Mouse (Mus musculus) limb, embryonic 12.5 days (tissue): ENCODE results near the gene BC051665. TPM values are rescaled to one million over a fixed set of nuclear protein-coding genes. Genes with fewer than 3 reads are reported as not detected.

Experiments used
- ATAC-seq: fragments of 200-750 bp; cut with Nextera tagmentation; 2 replicates; pipeline ENCODE4 v1.8.0; 2017; ENCODE audit warnings: low read depth, moderate TSS enrichment; ENCODE audit not compliant: insufficient number of reproducible peaks, insufficient read depth, low FRiP score, low TSS enrichment
- H3K27ac ChIP-seq: fragments of 300-500 bp; sonication (generic); 2 replicates; pipeline ENCODE4 v1.5.1; 2016; ENCODE audit warnings: mild to moderate bottlenecking, moderate library complexity
- H3K27me3 ChIP-seq: fragments of 300-500 bp; sonication (generic); 2 replicates; pipeline ENCODE4 v1.6.1; 2016; ENCODE audit warnings: mild to moderate bottlenecking, moderate library complexity
- H3K36me3 ChIP-seq: fragments of 300-500 bp; sonication (generic); 2 replicates; pipeline ENCODE4 v1.6.1; 2016; ENCODE audit warnings: mild to moderate bottlenecking, moderate library complexity
- H3K4me1 ChIP-seq: fragments of 300-500 bp; sonication (generic); replicated peaks from 2 replicates; pipeline ENCODE4 v1.6.1; 2016
- H3K4me2 ChIP-seq: fragments of 300-500 bp; sonication (generic); 2 replicates; pipeline ENCODE4 v1.6.1; 2016; ENCODE audit warnings: mild to moderate bottlenecking, moderate library complexity
- H3K4me3 ChIP-seq: fragments of 300-500 bp; sonication (generic); replicated peaks from 2 replicates; pipeline ENCODE4 v1.5.1; 2016; ENCODE audit warnings: mild to moderate bottlenecking
- H3K9ac ChIP-seq: fragments of 300-500 bp; sonication (generic); replicated peaks from 2 replicates; pipeline ENCODE4 v1.6.1; 2016; ENCODE audit warnings: mild to moderate bottlenecking, moderate library complexity
- H3K9me3 ChIP-seq: fragments of 300-500 bp; sonication (generic); 2 replicates; pipeline ENCODE4 v1.6.1; 2016; ENCODE audit warnings: mild to moderate bottlenecking, moderate library complexity
- WGBS: fragments of 180-500 bp; shearing (Covaris S2); methylation state at CpG from one replicate; pipeline ENCODE4 v1.1.7; 2016; 5-methylcytosine and 5-hydroxymethylcytosine counted together
- polyA plus RNA-seq: library from polyadenylated mRNA; unstranded; fragments of >200 nt; fragmentation: Nextera tagmentation; extraction: Ambion mirVana; gene quantifications from 2 replicates; pipeline ENCODE4 v1.2.1, GENCODE M21; 2016

Gene BC051665
- polyA plus RNA-seq, 1 experiment from 2014 or later = not detected

- ATAC-seq = no peak
- Histone ChIP-seq H3K9ac (no peak overlapping the region), H3K4me3 (no peak overlapping the region), H3K27ac (no peak overlapping the region), H3K27me3 (no peaks in the 10 kb centered on the region), H3K4me1 (no peaks in the 10 kb centered on the region), H3K9me3 (no peaks in the 10 kb centered on the region), H3K4me2 (no peak overlapping the region), H3K36me3 (peaks cover 28% of the 10 kb centered on the region)
- WGBS = 76% methylated on average over 13 of the region's 13 CpGs
Measured at GRCm38 (mm10) chr13:60743381-60744077, 42.6 kb downstream of the BC051665 start.

- Histone ChIP-seq H3K27me3 (no peaks in the 10 kb centered on the region), H3K9ac (no peak overlapping the region), H3K9me3 (no peaks in the 10 kb centered on the region), H3K4me3 (no peak overlapping the region), H3K27ac (no peak overlapping the region), H3K4me1 (peaks cover 7% of the 10 kb centered on the region; the same call in 1 of the 2 replicates), H3K36me3 (peaks cover 20% of the 10 kb centered on the region), H3K4me2 (no peak overlapping the region)
- 85% methylated on average over 3 of the region's 3 CpGs for WGBS
- ATAC-seq = no peak
Measured at GRCm38 (mm10) chr13:60742611-60743010, 43.6 kb downstream of the BC051665 start.

GRCm38 (mm10) chr13:60740248-60740647, 45.9 kb downstream of the BC051665 start:
- 90% methylated on average over 6 of the region's 6 CpGs for WGBS
- ATAC-seq = no peak
- no peak overlapping the region for H3K27ac ChIP-seq

GRCm38 (mm10) chr13:60738429-60738828, 47.7 kb downstream of the BC051665 start:
- H3K27ac ChIP-seq = peak overlapping the region; percentile 69
- peak overlapping the region; percentile 52 for H3K4me2 ChIP-seq
- H3K4me3 ChIP-seq = peak overlapping the region; percentile 23
- no peaks in the 10 kb centered on the region for H3K9me3 ChIP-seq
- peaks cover 9% of the 10 kb centered on the region; the same call in 1 of the 2 replicates for H3K4me1 ChIP-seq
- no peak overlapping the region for H3K9ac ChIP-seq
- H3K27me3 ChIP-seq = no peaks in the 10 kb centered on the region
- WGBS = 12% methylated on average over 9 of the region's 9 CpGs
- H3K36me3 ChIP-seq = peaks cover 33% of the 10 kb centered on the region
- ATAC-seq = peak; percentile 53; the same call in 1 of the 2 replicates

More at GRCm38 (mm10) chr13:60740248-60740647, 45.9 kb downstream of the BC051665 start:
- H3K4me1 ChIP-seq = peaks cover 9% of the 10 kb centered on the region; the same call in 1 of the 2 replicates
- no peak overlapping the region for H3K4me2 ChIP-seq
- H3K36me3 ChIP-seq = peaks cover 31% of the 10 kb centered on the region
- no peak overlapping the region for H3K9ac ChIP-seq
- no peak overlapping the region for H3K4me3 ChIP-seq
- H3K27me3 ChIP-seq = no peaks in the 10 kb centered on the region
- H3K9me3 ChIP-seq = no peaks in the 10 kb centered on the region

- peaks cover 36% of the 10 kb centered on the region for H3K36me3 ChIP-seq
- H3K4me3 ChIP-seq = peak overlapping the region; percentile 23
- H3K9ac ChIP-seq = no peak overlapping the region
- H3K4me1 ChIP-seq = peaks cover 9% of the 10 kb centered on the region; the same call in 1 of the 2 replicates
- no peaks in the 10 kb centered on the region for H3K27me3 ChIP-seq
- H3K27ac ChIP-seq = peak overlapping the region; percentile 69
- ATAC-seq = peak; percentile 74; the same call in 1 of the 2 replicates
- WGBS = 3% methylated on average over 9 of the region's 9 CpGs
- no peaks in the 10 kb centered on the region for H3K9me3 ChIP-seq
- peak overlapping the region; percentile 52 for H3K4me2 ChIP-seq
Measured at GRCm38 (mm10) chr13:60737632-60738324, 48.4 kb downstream of the BC051665 start.

- Histone ChIP-seq H3K36me3 (peaks cover 41% of the 10 kb centered on the region), H3K4me2 (no peak overlapping the region), H3K4me3 (no peak overlapping the region), H3K27ac (no peak overlapping the region), H3K9ac (no peak overlapping the region), H3K4me1 (peaks cover 9% of the 10 kb centered on the region; the same call in 1 of the 2 replicates), H3K9me3 (no peaks in the 10 kb centered on the region), H3K27me3 (no peaks in the 10 kb centered on the region)
- WGBS = 83% methylated on average over 13 of the region's 13 CpGs
- no peak for ATAC-seq
Measured at GRCm38 (mm10) chr13:60736421-60737105, 49.6 kb downstream of the BC051665 start.

GRCm38 (mm10) chr13:60735306-60735705, 50.9 kb downstream of the BC051665 start:
- Histone ChIP-seq H3K4me2 (no peak overlapping the region), H3K27me3 (no peaks in the 10 kb centered on the region), H3K27ac (no peak overlapping the region), H3K36me3 (peaks cover 47% of the 10 kb centered on the region), H3K4me3 (no peak overlapping the region), H3K9me3 (no peaks in the 10 kb centered on the region), H3K4me1 (peaks cover 9% of the 10 kb centered on the region; the same call in 1 of the 2 replicates), H3K9ac (no peak overlapping the region)
- 88% methylated on average over 9 of the region's 9 CpGs for WGBS
- ATAC-seq = no peak

Other genes with a start within 250 kb of the BC051665 start
- 21.4 and 22.0 TPM in 2 replicates for gene Dapk1, start 184.4 kb downstream of the BC051665 start, polyA plus RNA-seq
- gene Ctsll3, start 16.5 kb upstream of the BC051665 start, polyA plus RNA-seq = not detected in 2 replicates
- gene 4930486L24Rik, start 78.1 kb upstream of the BC051665 start, polyA plus RNA-seq = not detected in 2 replicates
- gene Gm49392, start 110.5 kb upstream of the BC051665 start, polyA plus RNA-seq = 0.18 TPM in 1 of 2 replicates, not detected in the other
- gene Ctla2b, start 111.1 kb upstream of the BC051665 start, polyA plus RNA-seq = 1.6 and 2.1 TPM in 2 replicates
- gene Tpbpb, start 118.5 kb upstream of the BC051665 start, polyA plus RNA-seq = not detected in 2 replicates
- gene Gm49393, start 149.2 kb upstream of the BC051665 start, polyA plus RNA-seq = not detected in 2 replicates
- gene Gm49391, start 150.2 kb upstream of the BC051665 start, polyA plus RNA-seq = 1.3 and 1.4 TPM in 2 replicates
- gene Ctla2a, start 150.3 kb upstream of the BC051665 start, polyA plus RNA-seq = 15.8 and 19.0 TPM in 2 replicates
- gene Tpbpa, start 155.6 kb upstream of the BC051665 start, polyA plus RNA-seq = not detected in 2 replicates
- gene Ctsj, start 219.6 kb upstream of the BC051665 start, polyA plus RNA-seq = not detected in 2 replicates